Mouse (Mus musculus) limb, embryonic 11.5 days (tissue): Measurements from ENCODE around the gene Ndufaf8. TPM values are rescaled to one million over a fixed set of nuclear protein-coding genes. Genes with fewer than 3 reads are reported as not detected.

Experiments used
- ATAC-seq: fragments of 200-750 bp; cut with Nextera tagmentation; 2 replicates; pipeline ENCODE4 v1.8.0; 2017; ENCODE audit warnings: low read depth; ENCODE audit not compliant: insufficient number of reproducible peaks, low FRiP score, low TSS enrichment
- DNase-seq: peaks from one replicate; pipeline ENCODE4 v3.0.0-alpha.2; 2015; ENCODE audit warnings: low spot score
- H3K27ac ChIP-seq: fragments of 300-500 bp; sonication (generic); replicated peaks from 2 replicates; pipeline ENCODE4 v1.5.1; 2014; ENCODE audit warnings: low read depth, mild to moderate bottlenecking, low read length
- H3K27me3 ChIP-seq: fragments of 300-500 bp; sonication (generic); 2 replicates; pipeline ENCODE4 v1.6.1; 2014; ENCODE audit warnings: mild to moderate bottlenecking, low read length, mixed read lengths; ENCODE audit not compliant: control insufficient read depth, insufficient read depth
- H3K36me3 ChIP-seq: fragments of 300-500 bp; sonication (generic); 2 replicates; pipeline ENCODE4 v1.6.1; 2014; ENCODE audit warnings: mild to moderate bottlenecking, low read length, moderate library complexity, mixed read lengths; ENCODE audit not compliant: control insufficient read depth, insufficient read depth
- H3K4me1 ChIP-seq: fragments of 300-500 bp; sonication (generic); 2 replicates; pipeline ENCODE4 v1.6.1; 2014; ENCODE audit warnings: low read length, mixed read lengths; ENCODE audit not compliant: control insufficient read depth, insufficient read depth
- H3K4me2 ChIP-seq: fragments of 300-500 bp; sonication (generic); 2 replicates; pipeline ENCODE4 v1.6.1; 2014; ENCODE audit warnings: low read depth, mild to moderate bottlenecking, moderate library complexity; ENCODE audit not compliant: severe bottlenecking
- H3K4me3 ChIP-seq: fragments of 300-500 bp; sonication (generic); 2 replicates; pipeline ENCODE4 v1.5.1; 2014; ENCODE audit warnings: low read depth, low read length
- H3K9ac ChIP-seq: fragments of 300-500 bp; sonication (generic); 2 replicates; pipeline ENCODE4 v1.6.1; 2014; ENCODE audit warnings: mild to moderate bottlenecking, low read length
- H3K9me3 ChIP-seq: fragments of 300-500 bp; sonication (generic); 2 replicates; pipeline ENCODE4 v1.6.1; 2016; ENCODE audit warnings: low read length; ENCODE audit not compliant: control insufficient read depth
- WGBS: fragments of 180-500 bp; shearing (Covaris S2); extraction: QIAGEN DNeasy Blood & Tissue Kit; methylation state at CpG from one replicate; pipeline ENCODE4 v1.1.7; 2014; 5-methylcytosine and 5-hydroxymethylcytosine counted together
- polyA plus RNA-seq: library from polyadenylated mRNA; unstranded; fragments of >200 nt; fragmentation: Nextera tagmentation; extraction: Ambion mirVana; gene quantifications from 2 replicates; pipeline ENCODE4 v1.2.1, GENCODE M21; 2014

Ndufaf8 gene
- polyA plus RNA-seq, 1 experiment from 2014 or later: 71.3 TPM

GRCm38 (mm10) chr11:120134847-120135530 lies 36.3 kb downstream of the Ndufaf8 start:
- ATAC-seq: no peak
- no peak for DNase-seq
- Histone ChIP-seq H3K9me3 (no peaks in the 10 kb centered on the region), H3K27ac (no peak overlapping the region), H3K4me3 (no peak overlapping the region), H3K36me3 (peaks cover 7% of the 10 kb centered on the region), H3K27me3 (no peaks in the 10 kb centered on the region), H3K4me2 (no peak overlapping the region), H3K9ac (no peak overlapping the region), H3K4me1 (peaks cover 6% of the 10 kb centered on the region; the same call in 1 of the 2 replicates)
- whole genome bisulfite sequencing: 95% methylated on average over 9 of the region's 9 CpGs

- DNase-seq: no peak
- no peak overlapping the region for H3K4me2 ChIP-seq
- 0 out of 2 replicates have a peak overlapping the region, but pooled peaks have one; percentile 4 for H3K9ac ChIP-seq
- no peaks in the 10 kb centered on the region for H3K9me3 ChIP-seq
- no peak for ATAC-seq
- H3K27me3 ChIP-seq: no peaks in the 10 kb centered on the region
- 88% methylated on average over 8 of the region's 8 CpGs for WGBS
- H3K4me1 ChIP-seq: peaks cover 6% of the 10 kb centered on the region; the same call in 1 of the 2 replicates
- no peak overlapping the region for H3K4me3 ChIP-seq
- peaks cover 4% of the 10 kb centered on the region for H3K36me3 ChIP-seq
- H3K27ac ChIP-seq: no peak overlapping the region
Measured at GRCm38 (mm10) chr11:120136195-120136594, 37.5 kb downstream of the Ndufaf8 start.

GRCm38 (mm10) chr11:120136796-120137624 lies 38.3 kb downstream of the Ndufaf8 start:
- Histone ChIP-seq H3K4me2 (no peak overlapping the region), H3K9ac (no peak overlapping the region), H3K4me1 (peaks cover 6% of the 10 kb centered on the region; the same call in 1 of the 2 replicates), H3K27me3 (no peaks in the 10 kb centered on the region), H3K4me3 (no peak overlapping the region), H3K36me3 (peaks cover 2% of the 10 kb centered on the region), H3K9me3 (no peaks in the 10 kb centered on the region), H3K27ac (no peak overlapping the region)
- ATAC-seq: no peak
- 76% methylated on average over 23 of the region's 23 CpGs for WGBS
- DNase-seq: no peak

- 37% methylated on average over 5 of the region's 5 CpGs for WGBS
- peaks cover 6% of the 10 kb centered on the region; the same call in 1 of the 2 replicates for H3K4me1 ChIP-seq
- ATAC-seq: no peak
Measured at GRCm38 (mm10) chr11:120137625-120138004, 38.9 kb downstream of the Ndufaf8 start.

GRCm38 (mm10) chr11:120139309-120139731 lies 40.6 kb downstream of the Ndufaf8 start:
- Histone ChIP-seq H3K9ac (no peak overlapping the region), H3K36me3 (peaks cover 2% of the 10 kb centered on the region), H3K4me2 (no peak overlapping the region), H3K4me3 (no peak overlapping the region), H3K4me1 (peaks cover 9% of the 10 kb centered on the region; the same call in 1 of the 2 replicates), H3K27ac (no peak overlapping the region), H3K27me3 (no peaks in the 10 kb centered on the region), H3K9me3 (no peaks in the 10 kb centered on the region)
- ATAC-seq: no peak
- DNase-seq: no peak
- WGBS: 90% methylated on average over 10 of the region's 10 CpGs

More at GRCm38 (mm10) chr11:120137625-120138004, 38.9 kb downstream of the Ndufaf8 start:
- Histone ChIP-seq H3K4me3 (no peak overlapping the region), H3K36me3 (peaks cover 2% of the 10 kb centered on the region), H3K9me3 (no peaks in the 10 kb centered on the region), H3K27ac (no peak overlapping the region), H3K9ac (no peak overlapping the region), H3K4me2 (no peak overlapping the region), H3K27me3 (no peaks in the 10 kb centered on the region)
- no peak for DNase-seq

- H3K9ac ChIP-seq: no peak overlapping the region
- DNase-seq: no peak
- no peak overlapping the region for H3K27ac ChIP-seq
- H3K4me3 ChIP-seq: no peak overlapping the region
- no peak for ATAC-seq
- H3K4me1 ChIP-seq: peaks cover 9% of the 10 kb centered on the region; the same call in 1 of the 2 replicates
- H3K4me2 ChIP-seq: no peak overlapping the region
- H3K9me3 ChIP-seq: no peaks in the 10 kb centered on the region
- H3K27me3 ChIP-seq: no peaks in the 10 kb centered on the region
- peaks cover 2% of the 10 kb centered on the region; the same call in 1 of the 2 replicates for H3K36me3 ChIP-seq
- 82% methylated on average over 6 of the region's 6 CpGs for WGBS
Measured at GRCm38 (mm10) chr11:120140255-120140654, 41.5 kb downstream of the Ndufaf8 start.

GRCm38 (mm10) chr11:120142601-120143051 lies 43.9 kb downstream of the Ndufaf8 start:
- no peaks in the 10 kb centered on the region for H3K9me3 ChIP-seq
- H3K36me3 ChIP-seq: peaks cover 2% of the 10 kb centered on the region; the same call in 1 of the 2 replicates
- H3K27me3 ChIP-seq: no peaks in the 10 kb centered on the region
- peaks cover 8% of the 10 kb centered on the region; the same call in 1 of the 2 replicates for H3K4me1 ChIP-seq
- WGBS: 86% methylated on average over 3 of the region's 3 CpGs
- H3K4me3 ChIP-seq: no peak overlapping the region
- H3K4me2 ChIP-seq: no peak overlapping the region
- DNase-seq (no peak), ATAC-seq (no peak)
- 0 out of 2 replicates have a peak overlapping the region, but pooled peaks have one; percentile 26 for H3K27ac ChIP-seq
- H3K9ac ChIP-seq: no peak overlapping the region
